Comparison of ENCODE assay signal across 8 mouse cellular contexts in the genomic region with DNA sequence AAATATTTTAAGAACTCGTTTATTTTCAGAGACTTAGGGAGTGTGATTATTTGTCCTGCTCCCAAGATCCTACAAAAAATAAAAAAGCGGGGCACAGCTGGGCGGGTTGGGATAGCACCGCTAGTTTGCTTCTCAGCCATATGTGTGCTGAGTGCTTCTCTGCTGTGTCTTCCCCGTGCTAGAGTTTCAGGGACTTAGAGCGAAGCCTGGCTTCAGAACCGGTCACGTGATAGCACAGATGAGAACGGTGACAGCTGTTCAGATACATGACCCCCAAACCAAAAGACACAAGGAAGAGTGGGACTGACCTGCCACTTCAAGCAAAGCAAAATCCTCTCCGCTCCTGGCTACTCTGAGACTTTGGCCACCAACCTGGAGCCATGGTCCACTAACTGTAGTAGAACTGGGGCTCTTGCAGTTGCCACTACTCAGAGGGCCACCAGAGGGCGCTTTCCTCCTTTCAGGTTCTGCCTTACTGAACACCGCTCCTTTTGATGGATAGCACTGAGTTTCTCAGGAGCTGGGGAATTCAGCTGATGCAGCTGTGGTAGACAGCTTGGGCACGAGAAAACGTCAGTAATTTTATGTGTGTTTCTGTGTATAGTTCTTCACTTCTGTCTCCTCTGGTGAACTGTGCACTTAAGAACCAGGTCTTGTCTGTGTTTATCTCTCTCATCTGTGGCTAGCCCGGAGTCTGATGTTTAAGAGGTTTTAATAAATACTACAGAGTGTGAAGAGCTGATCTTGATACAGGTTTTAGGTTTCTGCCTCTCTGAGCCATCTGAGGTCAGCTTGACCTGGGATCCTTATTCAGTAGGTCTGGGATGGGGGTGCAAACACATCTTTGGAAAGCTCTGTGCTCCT.
DNase-seq lines count a peak whose midpoint lies in the region; ATAC-seq lines count a peak whose summit lies in the region.

No protein-coding gene starts in this region.

- 0 out of 2 replicates have a peak, but pooled peaks cover 4% of the 10 kb centered on the region for H3K4me1 ChIP-seq in intestine, embryonic 14.5 days (replicated peaks; ENCODE audit: control insufficient read depth, insufficient read depth, low read length)

- peak; percentile 77 to 80 for DNase-seq in adrenal gland, adult 18-20 months (ENCODE audit: low spot score in 2 of 2)
- DNase-seq in embryo, embryonic 11 days = peak; percentile 89
- peak; percentile 79 to 80 for DNase-seq in gastrocnemius, postnatal 36 days
- DNase-seq in intestine, embryonic 14.5 days (ENCODE audit: low spot score) = peak; percentile 88
- DNase-seq in left cerebral cortex, postnatal 10 days (ENCODE audit: extremely low spot score in 1 of 2, low spot score in 2 of 2) = peak; percentile 85 to 88
- peak; percentile 91 for DNase-seq in mesoderm, embryonic 11.5 days (ENCODE audit: low read depth, low spot score)
- peak; percentile 72 to 77 for DNase-seq in right cerebral cortex, postnatal 36 days (ENCODE audit: low spot score in 2 of 2)
- DNase-seq in urinary bladder, postnatal 4 days (ENCODE audit: low spot score in 2 of 2) = peak; percentile 66 to 86

- H3K9me3 ChIP-seq in intestine, embryonic 14.5 days (ENCODE audit: control insufficient read depth, low read length) = no peaks in the 10 kb centered on the region

- H3K9ac ChIP-seq in intestine, embryonic 14.5 days (ENCODE audit: low read length) = no peak overlapping the region

- no peak overlapping the region for H3K4me3 ChIP-seq in intestine, embryonic 14.5 days (ENCODE audit: low read depth, low read length)

- intact Hi-C loops in gastrocnemius, postnatal 36 days (cut with DNase I) = loop anchor here (5.0 to 10.0 kb wide), 2 partner anchors 383 to 410 kb away; no protein-coding TSS in a partner anchor
- intact Hi-C loops in left cerebral cortex, postnatal 10 days (cut with DNase I) = loop anchor here (5.0 kb wide), 1 partner anchor 380 kb away; no protein-coding TSS in a partner anchor

- 46% methylated on average over 15 of the region's 15 CpGs for WGBS in intestine, embryonic 14.5 days

- H3K4me2 ChIP-seq in intestine, embryonic 14.5 days (ENCODE audit: low read length) = 0 out of 2 replicates have a peak overlapping the region, but pooled peaks have one; percentile 18

- H3K36me3 ChIP-seq in intestine, embryonic 14.5 days (ENCODE audit: control insufficient read depth, insufficient read depth, low read length) = no peaks in the 10 kb centered on the region

- H3K27me3 ChIP-seq in intestine, embryonic 14.5 days (replicated peaks; ENCODE audit: control insufficient read depth, insufficient read depth, low read length) = no peaks in the 10 kb centered on the region

- peak; percentile 85; the same call in 1 of the 2 replicates for ATAC-seq in intestine, embryonic 14.5 days (replicated peaks; ENCODE audit: low FRiP score, low TSS enrichment, low read depth)

- H3K27ac ChIP-seq in intestine, embryonic 14.5 days (ENCODE audit: low read depth) = no peak overlapping the region
